Mouse (Mus musculus): ENCODE measurements around the gene Siva1.

DNA sequence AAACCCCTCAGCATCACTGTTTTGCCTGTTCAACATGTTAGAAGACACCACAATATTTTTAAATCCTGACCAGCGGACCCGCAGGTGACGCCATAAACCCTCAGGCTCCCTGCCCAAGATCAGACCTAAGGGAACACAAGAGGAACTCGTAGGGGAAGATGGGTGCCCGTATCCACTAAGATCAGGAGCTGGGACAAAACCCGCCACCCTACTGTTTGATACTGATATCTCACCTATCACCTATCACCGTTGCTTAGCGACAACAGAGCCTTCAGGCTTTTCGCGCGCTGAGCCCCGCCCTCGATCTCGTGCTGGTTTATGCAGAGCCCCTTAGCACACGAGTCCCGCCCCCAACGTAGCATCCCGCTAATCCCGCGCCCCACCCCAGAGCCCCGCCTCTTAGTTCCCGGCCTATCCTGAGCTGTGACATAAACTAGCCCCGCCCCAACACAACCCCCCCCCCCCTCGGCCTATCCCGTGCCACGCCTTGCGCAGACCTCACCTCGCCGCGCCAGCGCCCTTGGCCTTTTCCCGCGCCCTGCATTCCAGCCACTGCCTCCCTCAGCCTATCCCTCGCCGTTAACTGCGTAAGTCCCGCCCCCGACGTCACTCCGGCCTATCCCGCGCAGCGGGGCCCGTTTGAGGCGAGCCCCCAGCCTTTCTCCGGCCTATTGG, at the start of gene Siva1:
- TF ChIP-seq CTCF (IDR thresholded peaks at IDR 0.05; ENCODE audit: low read depth) (no peak), EP300 (IDR thresholded peaks at IDR 0.05; ENCODE audit: low read depth) (no peak)

Measured in heart, postnatal 0 days (tissue).